ENCODE assay signal across 12 mouse cellular contexts in genomic region chr10:105399316-105399715, GRCm38 (mm10).
DNase-seq lines count a peak whose midpoint lies in the region; ATAC-seq and TF ChIP-seq lines count a peak whose summit lies in the region.
"Had no signal": no experiment of that assay in that cellular context is flagged by ENCODE, and none has a peak within 500 bp of the region (broad histone marks: within the 10 kb centered on the region; RNA-seq: fewer than 3 reads in every experiment).

No protein-coding gene starts in this region.

- no peaks in the 10 kb centered on the region for H3K4me1 ChIP-seq in kidney, postnatal 0 days (replicated peaks; ENCODE audit: insufficient read depth, low read length)
- 0 out of 2 replicates have a peak, but pooled peaks cover 6% of the 10 kb centered on the region for H3K4me1 ChIP-seq in midbrain, embryonic 14.5 days (ENCODE audit: control insufficient read depth, insufficient read depth, low read length)
- peaks cover 16% of the 10 kb centered on the region for H3K4me1 ChIP-seq in midbrain, embryonic 13.5 days (replicated peaks)
- no peaks in the 10 kb centered on the region for H3K4me1 ChIP-seq in stomach, postnatal 0 days (replicated peaks; ENCODE audit: control insufficient read depth, insufficient read depth)

- no peak overlapping the region for H3K27ac ChIP-seq in kidney, postnatal 0 days
- H3K27ac ChIP-seq in midbrain, embryonic 14.5 days (replicated peaks; ENCODE audit: low read depth, low read length), result no peak overlapping the region
- H3K27ac ChIP-seq in midbrain, embryonic 13.5 days, result no peak overlapping the region
- no peak overlapping the region for H3K27ac ChIP-seq in stomach, postnatal 0 days (replicated peaks)
- H3K27ac ChIP-seq: hindbrain, embryonic 15.5 days had no signal

- no peak for ATAC-seq in kidney, postnatal 0 days (replicated peaks; ENCODE audit: low FRiP score, low read depth)
- ATAC-seq in midbrain, embryonic 14.5 days (ENCODE audit: low FRiP score, low TSS enrichment), result no peak
- ATAC-seq in midbrain, embryonic 13.5 days, result no peak
- ATAC-seq in stomach, postnatal 0 days (ENCODE audit: low FRiP score, low TSS enrichment), result peak; percentile 66; the same call in 1 of the 2 replicates

- no peaks in the 10 kb centered on the region for H3K36me3 ChIP-seq in kidney, postnatal 0 days (ENCODE audit: insufficient read depth, low read length)
- H3K36me3 ChIP-seq in midbrain, embryonic 14.5 days (ENCODE audit: control insufficient read depth, insufficient read depth, low read length), result no peaks in the 10 kb centered on the region
- H3K36me3 ChIP-seq in midbrain, embryonic 13.5 days, result no peaks in the 10 kb centered on the region
- H3K36me3 ChIP-seq in stomach, postnatal 0 days (ENCODE audit: control insufficient read depth, insufficient read depth, low read length), result no peaks in the 10 kb centered on the region
- H3K36me3 ChIP-seq: hindbrain, embryonic 15.5 days had no signal

- H3K9me3 ChIP-seq in kidney, postnatal 0 days (replicated peaks; ENCODE audit: low read length), result no peaks in the 10 kb centered on the region
- 0 out of 2 replicates have a peak, but pooled peaks cover 2% of the 10 kb centered on the region for H3K9me3 ChIP-seq in midbrain, embryonic 14.5 days (ENCODE audit: control insufficient read depth, low read length)
- H3K9me3 ChIP-seq in midbrain, embryonic 13.5 days, result 0 out of 2 replicates have a peak, but pooled peaks cover 2% of the 10 kb centered on the region
- H3K9me3 ChIP-seq in stomach, postnatal 0 days (ENCODE audit: control insufficient read depth, low read length), result no peaks in the 10 kb centered on the region

- peak; percentile 20; the same call in 1 of the 2 replicates for TF ChIP-seq CTCF in kidney, postnatal 0 days (IDR thresholded peaks at IDR 0.05; ENCODE audit: low read depth)
- TF ChIP-seq CTCF in brain, embryonic 14.5 days (IDR thresholded peaks at IDR 0.05; ENCODE audit: borderline replicate concordance, extremely low read depth, insufficient read depth, insufficient read length), result peak; percentile 7; the same call in 1 of the 2 replicates
- TF ChIP-seq CTCF in stomach, postnatal 0 days (IDR thresholded peaks at IDR 0.05; ENCODE audit: low read depth), result peak; percentile 49

- H3K4me3 ChIP-seq in kidney, postnatal 0 days (replicated peaks; ENCODE audit: low read depth, low read length), result no peak overlapping the region
- no peak overlapping the region for H3K4me3 ChIP-seq in midbrain, embryonic 14.5 days (replicated peaks; ENCODE audit: low read depth, low read length)
- H3K4me3 ChIP-seq in midbrain, embryonic 13.5 days (replicated peaks), result no peak overlapping the region
- no peak overlapping the region for H3K4me3 ChIP-seq in stomach, postnatal 0 days (ENCODE audit: low read depth, low read length)
- H3K4me3 ChIP-seq: hindbrain, embryonic 15.5 days had no signal

- WGBS in kidney, postnatal 0 days, result 61% methylated on average over 5 of the region's 5 CpGs
- WGBS in midbrain, embryonic 14.5 days, result 41% methylated on average over 5 of the region's 5 CpGs
- WGBS in midbrain, embryonic 13.5 days, result 52% methylated on average over 5 of the region's 5 CpGs
- 23% methylated on average over 5 of the region's 5 CpGs for WGBS in stomach, postnatal 0 days

- no peaks in the 10 kb centered on the region for H3K27me3 ChIP-seq in kidney, postnatal 0 days (ENCODE audit: insufficient read depth, low read length)
- H3K27me3 ChIP-seq in midbrain, embryonic 14.5 days (ENCODE audit: control insufficient read depth, insufficient read depth, low read length), result no peaks in the 10 kb centered on the region
- no peaks in the 10 kb centered on the region for H3K27me3 ChIP-seq in midbrain, embryonic 13.5 days
- H3K27me3 ChIP-seq in stomach, postnatal 0 days (ENCODE audit: control insufficient read depth, insufficient read depth, low read length), result no peaks in the 10 kb centered on the region
- H3K27me3 ChIP-seq: hindbrain, embryonic 15.5 days had no signal

- peak; percentile 36 for DNase-seq in kidney, postnatal 0 days (ENCODE audit: low spot score)
- no peak for DNase-seq in kidney, postnatal 25 days
- DNase-seq in midbrain, embryonic 14.5 days, result peak; percentile 65
- DNase-seq in brain, embryonic 14.5 days (ENCODE audit: low read depth), result peak; percentile 74
- peak; percentile 39 for DNase-seq in stomach, postnatal 0 days (ENCODE audit: low spot score)
- no peak for DNase-seq in left cerebral cortex, postnatal 10 days (ENCODE audit: extremely low spot score in 1 of 2, low spot score in 2 of 2)
- DNase-seq: cerebellum, adult 11-12 months; gastrocnemius, postnatal 10 days; thymus, adult 18-20 months had no signal

- no peak overlapping the region for H3K9ac ChIP-seq in kidney, postnatal 0 days (ENCODE audit: low read depth, low read length)
- no peak overlapping the region for H3K9ac ChIP-seq in midbrain, embryonic 14.5 days (replicated peaks; ENCODE audit: low read length)
- no peak overlapping the region for H3K9ac ChIP-seq in midbrain, embryonic 13.5 days (replicated peaks)
- H3K9ac ChIP-seq in stomach, postnatal 0 days (ENCODE audit: low read length), result no peak overlapping the region
- H3K9ac ChIP-seq: hindbrain, embryonic 15.5 days had no signal

- no peak for TF ChIP-seq POLR2A in brain, embryonic 14.5 days (IDR thresholded peaks at IDR 0.05; ENCODE audit: borderline replicate concordance, extremely low read depth, insufficient read depth, insufficient read length, poor library complexity, severe bottlenecking)

- H3K4me2 ChIP-seq in kidney, postnatal 0 days (ENCODE audit: low read length), result no peak overlapping the region
- H3K4me2 ChIP-seq in midbrain, embryonic 14.5 days (ENCODE audit: low read length), result no peak overlapping the region
- no peak overlapping the region for H3K4me2 ChIP-seq in midbrain, embryonic 13.5 days (replicated peaks)
- H3K4me2 ChIP-seq in stomach, postnatal 0 days (replicated peaks; ENCODE audit: low read depth), result no peak overlapping the region
- H3K4me2 ChIP-seq: heart, embryonic 11.5 days; hindbrain, embryonic 15.5 days had no signal

- no peak for TF ChIP-seq EP300 in stomach, postnatal 0 days (optimal IDR thresholded peaks at IDR 0.05)

- intact Hi-C loops in left cerebral cortex, postnatal 10 days (cut with DNase I), result no loop called here

Comparison
In these comparisons a context has a peak if more than half of its experiments do, and no peak if none do; other contexts are left out.
1. DNase-seq: peak in kidney, postnatal 0 days (single experiment), midbrain, embryonic 14.5 days (single experiment), brain, embryonic 14.5 days (single experiment) and stomach, postnatal 0 days (single experiment); none in kidney, postnatal 25 days (0 of 2) and left cerebral cortex, postnatal 10 days (0 of 2).
2. Peak in every context shown above with its lines, with median percentiles within 50 percentile points of each other: CTCF ChIP-seq.